Mouse (Mus musculus): Measurements from ENCODE around the gene Car11. TPM values are rescaled to one million over a fixed set of nuclear protein-coding genes. Genes with fewer than 3 reads are reported as not detected.

Gene Car11
- polyA plus RNA-seq, 1 experiment: 1.1 TPM

DNA sequence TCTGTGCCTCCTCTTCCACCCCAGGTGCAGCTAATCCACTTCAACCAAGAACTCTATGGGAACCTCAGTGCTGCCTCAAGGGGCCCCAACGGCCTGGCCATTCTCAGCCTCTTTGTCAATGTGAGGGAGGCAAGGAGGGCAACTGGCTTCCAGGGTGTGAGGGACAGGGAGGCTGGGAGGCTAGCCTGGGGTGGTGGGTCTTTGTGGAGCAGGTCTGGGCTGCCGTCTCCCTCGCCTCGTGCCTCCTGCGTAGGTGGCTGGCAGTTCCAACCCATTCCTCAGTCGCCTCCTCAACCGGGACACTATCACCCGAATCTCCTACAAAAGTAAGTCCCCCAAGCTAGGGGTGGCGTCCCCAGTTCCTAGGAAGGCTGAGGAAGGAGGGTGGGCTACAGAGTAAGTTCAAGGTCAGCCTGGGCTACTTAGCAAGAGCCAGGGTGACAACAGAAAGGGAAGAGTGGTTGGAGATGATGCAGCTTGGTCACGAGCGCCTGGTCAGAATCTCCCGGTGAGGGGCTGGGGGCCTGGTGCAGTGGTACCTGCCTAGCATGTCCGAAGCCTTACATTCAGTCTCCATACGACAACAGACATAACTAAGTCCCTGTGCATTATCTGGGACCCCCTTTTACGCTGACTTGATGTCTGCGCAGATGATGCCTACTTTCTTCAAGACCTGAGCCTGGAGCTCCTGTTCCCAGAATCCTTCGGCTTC is 3.3 kb downstream of the Car11 start:
- H3K9me3 ChIP-seq: no peaks in the 10 kb centered on the region
- H3K27me3 ChIP-seq (replicated peaks): peaks cover 25% of the 10 kb centered on the region
- TF ChIP-seq GATA1 (IDR thresholded peaks at IDR 0.05; ENCODE audit: borderline replicate concordance, low read length) (no peak), FLI1 (IDR thresholded peaks at IDR 0.05; ENCODE audit: low read length) (no peak)
- no peaks in the 10 kb centered on the region for H3K36me3 ChIP-seq (replicated peaks; ENCODE audit: low read length)
- H3K4me1 ChIP-seq: peaks cover 81% of the 10 kb centered on the region
- no peak overlapping the region for H3K4me3 ChIP-seq (replicated peaks)

DNA sequence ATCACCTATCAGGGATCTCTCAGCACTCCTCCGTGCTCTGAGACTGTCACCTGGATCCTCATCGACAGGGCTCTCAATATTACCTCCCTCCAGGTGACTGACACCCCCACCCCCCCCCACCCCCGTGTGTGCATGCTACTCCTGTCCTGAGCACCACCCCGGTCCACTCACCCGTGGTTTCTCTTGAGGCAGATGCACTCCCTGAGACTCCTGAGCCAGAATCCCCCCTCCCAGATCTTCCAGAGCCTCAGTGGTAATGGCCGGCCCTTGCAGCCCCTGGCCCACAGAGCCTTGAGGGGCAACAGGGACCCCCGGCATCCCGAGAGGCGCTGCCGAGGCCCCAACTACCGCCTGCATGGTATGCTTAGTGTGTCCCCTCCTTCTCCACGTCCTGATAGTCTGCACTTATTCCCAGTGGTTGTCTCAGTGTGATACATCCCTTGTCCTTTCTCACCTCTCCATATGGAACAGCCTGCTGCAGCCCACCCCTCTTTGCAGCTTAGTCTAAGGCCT is 3.9 kb downstream of the Car11 start:
- Histone ChIP-seq H3K9me3 (no peaks in the 10 kb centered on the region), H3K4me3 (replicated peaks) (peak overlapping the region; percentile 94), H3K36me3 (replicated peaks; ENCODE audit: low read length) (peaks cover 4% of the 10 kb centered on the region), H3K27me3 (replicated peaks) (peaks cover 21% of the 10 kb centered on the region), H3K4me1 (peaks cover 84% of the 10 kb centered on the region)
- TF ChIP-seq GATA1 (IDR thresholded peaks at IDR 0.05; ENCODE audit: borderline replicate concordance, low read length) (no peak), FLI1 (IDR thresholded peaks at IDR 0.05; ENCODE audit: low read length) (no peak)

GRCm38 (mm10) chr7:45704046-45704559 is 4.5 kb downstream of the Car11 start:
- H3K9me3 ChIP-seq: no peaks in the 10 kb centered on the region
- H3K4me3 ChIP-seq (replicated peaks): peak overlapping the region; percentile 94
- TF ChIP-seq FLI1 (IDR thresholded peaks at IDR 0.05; ENCODE audit: low read length) (no peak), GATA1 (IDR thresholded peaks at IDR 0.05; ENCODE audit: borderline replicate concordance, low read length) (no peak)
- H3K4me1 ChIP-seq: peaks cover 86% of the 10 kb centered on the region
- H3K27me3 ChIP-seq (replicated peaks): peaks cover 16% of the 10 kb centered on the region
- H3K36me3 ChIP-seq (replicated peaks; ENCODE audit: low read length): peaks cover 10% of the 10 kb centered on the region

DNA sequence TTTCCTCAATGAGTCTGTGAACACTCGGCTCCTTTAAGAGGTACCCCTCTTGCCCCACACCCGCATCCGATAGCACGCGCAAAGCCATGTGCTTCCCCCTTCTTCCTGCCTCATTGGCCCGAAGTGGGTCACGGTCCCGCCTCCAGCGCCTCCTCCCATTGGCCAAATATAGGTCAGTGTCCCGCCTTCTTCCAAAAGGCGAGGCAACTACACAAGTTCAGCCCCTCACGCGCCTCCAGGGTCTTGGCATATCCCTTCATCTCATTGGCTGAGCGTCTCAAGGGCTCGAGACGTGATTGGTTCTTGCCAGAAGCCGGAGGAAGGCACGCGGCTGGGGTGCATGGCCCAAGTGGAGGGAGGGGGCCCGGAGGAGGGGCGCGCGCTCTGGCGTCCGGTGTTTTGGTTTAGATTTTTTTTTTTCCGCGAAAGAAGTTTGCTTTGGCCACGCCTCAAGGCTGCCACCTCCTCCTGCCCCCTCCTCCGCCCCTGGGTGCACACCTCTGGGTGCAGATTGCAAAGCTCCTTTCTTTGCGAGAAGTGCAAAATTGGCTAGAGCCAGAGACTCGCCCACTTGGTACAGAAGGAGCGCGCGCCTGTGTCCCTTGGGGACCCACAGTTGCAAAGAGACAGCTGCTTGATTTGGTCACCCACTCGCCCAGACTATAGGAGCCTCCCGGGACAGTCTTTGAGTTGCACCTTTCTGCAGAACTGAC is 5.2 kb downstream of the Car11 start, which contains the start of gene Dbp:
Gene Dbp, plus strand, starts transcription at position 359 of the 713 bp plus-strand sequence.
- H3K4me3 ChIP-seq (replicated peaks): peak within 1 kb of the TSS; percentile 94
- peaks cover 86% of the 10 kb centered on the region for H3K4me1 ChIP-seq
- peaks cover 18% of the 10 kb centered on the region for H3K36me3 ChIP-seq (replicated peaks; ENCODE audit: low read length)
- TF ChIP-seq GATA1 (IDR thresholded peaks at IDR 0.05; ENCODE audit: borderline replicate concordance, low read length) (no peak), FLI1 (IDR thresholded peaks at IDR 0.05; ENCODE audit: low read length) (no peak)
- no peaks in the 10 kb centered on the region for H3K9me3 ChIP-seq
- peaks cover 8% of the 10 kb centered on the region for H3K27me3 ChIP-seq (replicated peaks)

GRCm38 (mm10) chr7:45705443-45705864 is 5.8 kb downstream of the Car11 start:
- Histone ChIP-seq H3K4me1 (peaks cover 86% of the 10 kb centered on the region), H3K9me3 (no peaks in the 10 kb centered on the region), H3K27me3 (replicated peaks) (peaks cover 2% of the 10 kb centered on the region), H3K36me3 (replicated peaks; ENCODE audit: low read length) (peaks cover 23% of the 10 kb centered on the region), H3K4me3 (replicated peaks) (peak overlapping the region; percentile 94)
- TF ChIP-seq GATA1 (IDR thresholded peaks at IDR 0.05; ENCODE audit: borderline replicate concordance, low read length) (no peak), FLI1 (IDR thresholded peaks at IDR 0.05; ENCODE audit: low read length) (no peak)

- TF ChIP-seq GATA1 (IDR thresholded peaks at IDR 0.05; ENCODE audit: borderline replicate concordance, low read length): no peak
- TF ChIP-seq FLI1 (IDR thresholded peaks at IDR 0.05; ENCODE audit: low read length): no peak
Measured at GRCm38 (mm10) chr7:45705873-45706281, 6.2 kb downstream of the Car11 start.

DNA sequence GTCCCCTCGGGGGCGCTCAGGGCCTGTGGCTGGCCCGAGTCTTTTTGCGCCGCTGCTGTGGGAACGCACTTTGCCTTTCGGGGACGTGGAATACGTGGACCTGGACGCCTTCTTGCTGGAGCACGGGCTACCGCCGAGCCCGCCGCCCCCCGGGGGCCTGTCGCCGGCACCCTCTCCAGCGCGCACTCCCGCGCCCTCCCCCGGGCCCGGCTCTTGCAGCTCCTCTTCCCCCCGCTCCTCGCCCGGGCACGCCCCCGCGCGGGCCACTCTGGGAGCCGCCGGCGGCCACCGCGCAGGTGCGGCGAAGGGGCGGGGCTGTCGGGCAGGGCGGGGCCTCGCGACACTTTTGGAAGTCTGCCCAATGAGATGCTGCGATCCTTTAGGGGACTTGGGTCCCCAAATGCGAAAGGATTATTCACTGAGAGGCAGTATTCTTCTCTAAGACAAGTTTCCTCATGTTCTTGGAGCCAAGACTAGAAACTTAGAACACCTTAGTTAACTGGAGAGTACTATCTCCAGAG is 7.1 kb downstream of the Car11 start:
- peak overlapping the region; percentile 94 for H3K4me3 ChIP-seq (replicated peaks)
- H3K4me1 ChIP-seq: peaks cover 88% of the 10 kb centered on the region
- no peaks in the 10 kb centered on the region for H3K27me3 ChIP-seq (replicated peaks)
- no peaks in the 10 kb centered on the region for H3K9me3 ChIP-seq
- TF ChIP-seq GATA1 (IDR thresholded peaks at IDR 0.05; ENCODE audit: borderline replicate concordance, low read length) (no peak), FLI1 (IDR thresholded peaks at IDR 0.05; ENCODE audit: low read length) (no peak)
- peaks cover 36% of the 10 kb centered on the region for H3K36me3 ChIP-seq (replicated peaks; ENCODE audit: low read length)

More at GRCm38 (mm10) chr7:45705873-45706281, 6.2 kb downstream of the Car11 start:
- peak overlapping the region; percentile 94 for H3K4me3 ChIP-seq (replicated peaks)
- peaks cover 86% of the 10 kb centered on the region for H3K4me1 ChIP-seq
- peaks cover 27% of the 10 kb centered on the region for H3K36me3 ChIP-seq (replicated peaks; ENCODE audit: low read length)
- no peaks in the 10 kb centered on the region for H3K9me3 ChIP-seq
- H3K27me3 ChIP-seq (replicated peaks): no peaks in the 10 kb centered on the region

DNA sequence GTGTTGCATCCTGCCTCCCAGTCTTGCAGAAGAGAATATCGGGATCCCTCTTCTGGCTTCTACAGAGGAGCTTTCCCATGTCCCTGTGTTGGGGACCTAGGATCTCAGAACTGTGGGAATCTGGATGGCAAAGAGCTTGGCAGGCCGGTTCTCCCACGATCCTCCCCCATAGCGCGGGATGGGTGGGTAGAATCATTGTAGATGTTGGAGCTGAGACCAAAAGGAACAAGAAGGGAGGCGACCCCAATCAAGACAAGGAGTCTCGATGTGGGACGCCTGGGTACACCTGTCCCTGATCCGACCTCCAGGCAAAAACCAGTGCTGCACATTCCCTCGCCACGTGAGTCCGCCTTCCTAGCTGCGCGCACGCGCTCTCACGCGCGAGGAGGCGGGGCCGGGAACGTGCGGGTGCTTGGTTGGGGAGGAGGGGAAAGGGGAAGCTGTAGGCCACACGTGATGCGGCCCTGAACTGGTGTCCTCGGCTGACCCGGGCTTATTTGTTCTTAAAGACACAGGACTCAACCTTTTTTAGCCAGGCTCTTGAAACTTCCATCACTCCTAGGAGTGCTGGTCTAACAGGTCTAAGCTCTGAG is 7.8 kb downstream of the Car11 start:
- H3K9me3 ChIP-seq: no peaks in the 10 kb centered on the region
- peak overlapping the region; percentile 94 for H3K4me3 ChIP-seq (replicated peaks)
- peaks cover 43% of the 10 kb centered on the region for H3K36me3 ChIP-seq (replicated peaks; ENCODE audit: low read length)
- TF ChIP-seq GATA1 (IDR thresholded peaks at IDR 0.05; ENCODE audit: borderline replicate concordance, low read length) (no peak), FLI1 (IDR thresholded peaks at IDR 0.05; ENCODE audit: low read length) (no peak)
- H3K4me1 ChIP-seq: peaks cover 92% of the 10 kb centered on the region
- H3K27me3 ChIP-seq (replicated peaks): no peaks in the 10 kb centered on the region

DNA sequence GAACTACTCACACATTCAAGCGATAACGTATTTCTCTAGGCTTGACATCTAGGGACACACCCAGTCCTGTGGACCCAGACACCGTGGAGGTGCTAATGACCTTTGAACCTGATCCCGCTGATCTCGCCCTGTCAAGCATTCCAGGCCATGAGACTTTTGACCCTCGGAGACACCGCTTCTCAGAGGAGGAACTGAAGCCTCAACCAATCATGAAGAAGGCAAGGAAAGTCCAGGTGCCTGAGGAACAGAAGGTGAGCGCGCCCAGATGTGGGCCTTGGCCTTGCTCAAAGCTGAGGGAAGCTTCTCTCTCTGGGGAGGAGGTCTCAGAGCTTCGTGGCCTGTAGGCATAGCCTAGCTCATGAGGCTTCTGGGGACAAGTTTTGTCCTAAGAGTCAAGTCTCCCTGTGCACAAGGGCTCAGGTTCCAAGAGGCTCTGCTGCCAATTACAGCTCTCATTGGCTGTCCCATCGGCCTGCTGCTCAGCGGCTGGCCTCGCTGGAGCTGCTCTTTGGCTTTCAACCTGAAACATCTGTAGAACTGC is 8.6 kb downstream of the Car11 start:
- peak overlapping the region; percentile 94 for H3K4me3 ChIP-seq (replicated peaks)
- H3K36me3 ChIP-seq (replicated peaks; ENCODE audit: low read length): peaks cover 52% of the 10 kb centered on the region
- no peaks in the 10 kb centered on the region for H3K27me3 ChIP-seq (replicated peaks)
- H3K4me1 ChIP-seq: peaks cover 92% of the 10 kb centered on the region
- H3K9me3 ChIP-seq: no peaks in the 10 kb centered on the region
- TF ChIP-seq GATA1 (IDR thresholded peaks at IDR 0.05; ENCODE audit: borderline replicate concordance, low read length) (no peak), FLI1 (IDR thresholded peaks at IDR 0.05; ENCODE audit: low read length) (no peak)

Measured in megakaryocyte, embryonic 14.5 days (primary cell).